Mouse (Mus musculus) forebrain, embryonic 14.5 days (tissue): ENCODE data around the gene Zbtb40. TPM values are rescaled to one million over a fixed set of nuclear protein-coding genes. Genes with fewer than 3 reads are reported as not detected.

ENCODE experiments used
- ATAC-seq: fragments of 200-750 bp; cut with Nextera tagmentation; 2 replicates; pipeline ENCODE4 v1.8.0; 2017; ENCODE audit warnings: mild to moderate bottlenecking, moderate library complexity
- DNase-seq: peaks from one replicate; pipeline ENCODE4 v3.0.0-alpha.2; 2015; ENCODE audit warnings: low spot score
- H3K27ac ChIP-seq: fragments of 300-500 bp; sonication (generic); 2 replicates; pipeline ENCODE4 v1.5.1; 2014; ENCODE audit warnings: low read depth, mild to moderate bottlenecking, control low read depth, low read length, moderate library complexity
- H3K27me3 ChIP-seq: fragments of 300-500 bp; sonication (generic); replicated peaks from 2 replicates; pipeline ENCODE4 v1.6.1; 2014; ENCODE audit warnings: low read length, control low read depth, mixed read lengths; ENCODE audit not compliant: control insufficient read depth, insufficient read depth
- H3K36me3 ChIP-seq: fragments of 300-500 bp; sonication (generic); 2 replicates; pipeline ENCODE4 v1.6.1; 2014; ENCODE audit warnings: low read length, control low read depth; ENCODE audit not compliant: control insufficient read depth, insufficient read depth
- H3K4me1 ChIP-seq: fragments of 300-500 bp; sonication (generic); 2 replicates; pipeline ENCODE4 v1.6.1; 2014; ENCODE audit warnings: antibody characterized with exemption, low read length, control low read depth; ENCODE audit not compliant: control insufficient read depth, insufficient read depth
- H3K4me2 ChIP-seq: fragments of 300-500 bp; sonication (generic); 2 replicates; pipeline ENCODE4 v1.6.1; 2014; ENCODE audit warnings: mild to moderate bottlenecking, control low read depth, low read length
- H3K4me3 ChIP-seq: fragments of 300-500 bp; sonication (generic); 2 replicates; pipeline ENCODE4 v1.5.1; 2014; ENCODE audit warnings: low read depth, low read length, control low read depth
- H3K9ac ChIP-seq: fragments of 300-500 bp; sonication (generic); 2 replicates; pipeline ENCODE4 v1.6.1; 2014; ENCODE audit warnings: mild to moderate bottlenecking, low read length, control low read depth, moderate library complexity
- H3K9me3 ChIP-seq: fragments of 300-500 bp; sonication (generic); replicated peaks from 2 replicates; pipeline ENCODE4 v1.6.1; 2016; ENCODE audit warnings: low read length, control low read depth, mixed read lengths; ENCODE audit not compliant: control insufficient read depth
- WGBS: fragments of 180-500 bp; shearing (Covaris S2); extraction: QIAGEN DNeasy Blood & Tissue Kit; methylation state at CpG from one replicate; pipeline ENCODE4 v1.1.7; 2014; 5-methylcytosine and 5-hydroxymethylcytosine counted together
- polyA plus RNA-seq: library from polyadenylated mRNA; unstranded; fragments of >200 nt; fragmentation: Nextera tagmentation; extraction: Ambion mirVana; gene quantifications from 2 replicates; pipeline ENCODE4 v1.2.1, GENCODE M21; 2014

Zbtb40 gene
- polyA plus RNA-seq, 1 experiment from 2014 or later, result 2.8 TPM

- H3K27me3 ChIP-seq, result no peaks in the 10 kb centered on the region
- no peak overlapping the region for H3K4me2 ChIP-seq
- H3K4me3 ChIP-seq, result no peak overlapping the region
- H3K27ac ChIP-seq, result no peak overlapping the region
- WGBS, result 5% methylated on average over 6 of the region's 6 CpGs
- H3K4me1 ChIP-seq, result peaks cover 9% of the 10 kb centered on the region
- H3K36me3 ChIP-seq, result no peaks in the 10 kb centered on the region
- H3K9ac ChIP-seq, result no peak overlapping the region
- 0 out of 2 replicates have a peak, but pooled peaks have one; percentile 5 for ATAC-seq
- no peaks in the 10 kb centered on the region for H3K9me3 ChIP-seq
- peak; percentile 42 for DNase-seq
These were observed 77.7 kb downstream of the Zbtb40 start for GRCm38 (mm10) chr4:136970939-136971338.

DNA sequence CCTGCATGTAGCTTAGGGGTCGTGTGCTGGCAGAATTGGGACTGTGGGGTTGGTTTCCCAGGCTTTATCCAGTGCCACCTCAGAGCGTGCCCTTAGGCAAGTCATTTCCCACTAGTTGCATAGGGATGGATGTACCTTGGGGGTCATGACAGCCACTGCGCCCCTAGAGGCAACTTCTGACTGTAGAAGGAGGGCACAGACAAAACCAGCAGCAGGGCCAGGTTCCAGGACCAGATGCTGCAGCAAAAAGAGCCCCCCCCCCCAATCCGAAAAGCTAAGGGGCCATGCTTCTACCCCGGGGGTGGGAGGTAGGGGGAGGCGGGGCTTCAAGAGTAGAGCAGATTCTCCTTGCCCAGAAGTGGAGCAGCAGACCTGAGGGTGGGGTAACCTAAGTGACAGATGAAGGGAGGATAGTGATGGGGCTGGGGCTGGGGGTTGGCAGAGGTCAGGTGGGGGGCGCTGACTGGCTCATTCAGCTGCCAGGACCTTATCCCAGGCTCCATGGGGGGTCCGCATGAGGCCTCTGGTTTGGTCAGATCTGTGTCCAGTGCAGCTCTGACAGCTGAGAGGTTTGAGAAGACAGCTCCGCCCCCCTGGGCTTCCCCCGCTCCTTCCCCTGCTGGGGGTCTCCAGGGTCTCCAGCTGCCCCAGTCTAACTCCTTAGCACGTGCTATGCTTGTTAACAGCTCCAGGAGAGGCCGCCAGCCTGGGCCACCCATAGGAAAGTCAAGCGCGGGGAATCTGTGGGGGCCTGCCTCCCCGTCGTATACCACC lies 78.9 kb downstream of the Zbtb40 start:
- H3K4me2 ChIP-seq, result no peak overlapping the region
- no peaks in the 10 kb centered on the region for H3K36me3 ChIP-seq
- no peak overlapping the region for H3K9ac ChIP-seq
- H3K27ac ChIP-seq, result no peak overlapping the region
- H3K4me1 ChIP-seq, result peaks cover 16% of the 10 kb centered on the region
- no peak overlapping the region for H3K4me3 ChIP-seq
- ATAC-seq (no peak), DNase-seq (no peak)
- no peaks in the 10 kb centered on the region for H3K9me3 ChIP-seq
- 45% methylated on average over 16 of the region's 16 CpGs for WGBS
- no peaks in the 10 kb centered on the region for H3K27me3 ChIP-seq

DNA sequence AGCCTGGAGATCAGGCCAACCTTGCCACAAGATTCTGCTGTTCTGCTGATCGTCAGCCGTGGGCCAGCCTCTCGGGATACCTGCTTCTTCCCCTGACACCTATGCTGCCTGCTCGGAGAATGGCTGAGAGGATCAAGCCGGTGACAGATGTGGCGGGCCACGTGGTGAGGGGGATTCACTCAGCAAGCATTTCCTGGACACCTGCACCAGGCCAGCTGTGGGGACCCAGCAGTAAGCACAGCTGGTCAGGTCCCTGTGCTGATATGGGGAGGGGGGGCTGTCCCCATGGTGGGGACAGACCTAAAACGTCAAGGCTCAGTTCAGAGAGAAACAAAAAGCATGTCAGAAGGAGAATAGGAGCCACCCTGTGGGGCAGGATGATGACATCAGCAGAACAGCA lies 79.5 kb downstream of the Zbtb40 start:
- H3K9ac ChIP-seq, result no peak overlapping the region
- no peak overlapping the region for H3K27ac ChIP-seq
- no peaks in the 10 kb centered on the region for H3K9me3 ChIP-seq
- no peak overlapping the region for H3K4me2 ChIP-seq
- WGBS, result 72% methylated on average over 8 of the region's 8 CpGs
- no peak overlapping the region for H3K4me3 ChIP-seq
- H3K27me3 ChIP-seq, result no peaks in the 10 kb centered on the region
- ATAC-seq (no peak), DNase-seq (no peak)
- peaks cover 18% of the 10 kb centered on the region for H3K4me1 ChIP-seq
- H3K36me3 ChIP-seq, result no peaks in the 10 kb centered on the region

DNA sequence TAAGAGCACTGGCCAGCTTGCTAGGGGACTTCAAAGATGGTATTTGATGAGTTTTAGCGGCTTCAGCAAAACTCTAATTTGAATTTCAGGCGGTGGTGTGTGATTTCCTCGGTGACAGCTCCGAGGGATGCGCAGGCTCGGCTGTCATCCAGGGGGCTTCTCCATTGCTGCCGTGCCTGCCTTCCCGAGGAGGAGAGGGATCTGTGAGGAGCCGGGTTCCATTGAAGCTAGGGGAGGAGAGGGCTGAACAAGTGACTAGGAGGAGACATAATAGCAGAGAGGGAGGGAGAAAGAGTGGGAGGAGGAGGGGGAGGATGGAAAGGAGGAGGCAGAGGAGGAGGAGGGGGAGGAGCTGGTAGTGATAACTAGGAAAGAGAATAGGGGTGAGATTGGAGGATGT lies 81.1 kb downstream of the Zbtb40 start:
- 21% methylated on average over 9 of the region's 9 CpGs for WGBS
- Histone ChIP-seq H3K9ac (no peak overlapping the region), H3K9me3 (no peaks in the 10 kb centered on the region), H3K4me3 (no peak overlapping the region), H3K36me3 (no peaks in the 10 kb centered on the region), H3K27ac (no peak overlapping the region; the same call in 1 of the 2 replicates), H3K4me1 (peaks cover 18% of the 10 kb centered on the region), H3K27me3 (no peaks in the 10 kb centered on the region), H3K4me2 (0 out of 2 replicates have a peak overlapping the region, but pooled peaks have one; percentile 3)
- ATAC-seq, result peak; percentile 28; the same call in 1 of the 2 replicates
- DNase-seq, result peak; percentile 52

- no peaks in the 10 kb centered on the region for H3K9me3 ChIP-seq
- no peak overlapping the region for H3K27ac ChIP-seq
- no peaks in the 10 kb centered on the region for H3K27me3 ChIP-seq
- H3K36me3 ChIP-seq, result no peaks in the 10 kb centered on the region
- WGBS, result 28% methylated on average over 16 of the region's 16 CpGs
- H3K4me2 ChIP-seq, result no peak overlapping the region
- H3K4me3 ChIP-seq, result no peak overlapping the region
- no peak overlapping the region for H3K9ac ChIP-seq
- ATAC-seq (no peak), DNase-seq (no peak)
- H3K4me1 ChIP-seq, result peaks cover 20% of the 10 kb centered on the region
These were observed 81.9 kb downstream of the Zbtb40 start for GRCm38 (mm10) chr4:136966493-136967390.

DNA sequence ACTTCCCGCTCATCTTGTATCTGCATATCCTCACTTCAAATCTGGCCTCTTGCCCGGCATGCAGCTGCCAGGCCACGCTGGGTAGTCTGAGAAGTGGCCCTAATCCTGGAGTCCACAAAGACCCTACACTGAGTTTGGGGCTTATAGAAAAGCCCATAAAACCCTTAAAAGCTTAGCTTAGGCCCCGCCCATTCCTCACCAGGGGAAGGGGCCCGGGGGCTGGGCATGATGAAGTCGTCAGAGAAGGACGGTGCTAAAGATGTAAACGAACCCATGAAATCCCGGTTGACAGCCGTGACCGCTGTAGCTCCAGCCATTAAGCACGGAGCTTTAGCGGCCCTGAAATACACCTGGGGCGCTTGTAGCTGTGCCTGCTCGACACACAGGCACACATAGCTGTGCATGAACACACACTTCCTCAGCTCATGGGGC lies 83.6 kb downstream of the Zbtb40 start:
- Histone ChIP-seq H3K4me1 (peaks cover 20% of the 10 kb centered on the region), H3K36me3 (no peaks in the 10 kb centered on the region), H3K9ac (no peak overlapping the region), H3K9me3 (no peaks in the 10 kb centered on the region), H3K4me3 (no peak overlapping the region), H3K27me3 (0 out of 2 replicates have a peak, but pooled peaks cover 2% of the 10 kb centered on the region), H3K4me2 (no peak overlapping the region), H3K27ac (no peak overlapping the region)
- DNase-seq, result peak; percentile 46
- 9% methylated on average over 15 of the region's 15 CpGs for WGBS
- ATAC-seq, result no peak

GRCm38 (mm10) chr4:136962447-136962846 lies 86.2 kb downstream of the Zbtb40 start:
- no peak overlapping the region for H3K9ac ChIP-seq
- no peak for DNase-seq
- H3K27ac ChIP-seq, result no peak overlapping the region
- no peaks in the 10 kb centered on the region for H3K9me3 ChIP-seq
- whole genome bisulfite sequencing, result 67% methylated on average over 4 of the region's 4 CpGs
- peaks cover 19% of the 10 kb centered on the region for H3K27me3 ChIP-seq
- H3K4me2 ChIP-seq, result no peak overlapping the region
- H3K36me3 ChIP-seq, result no peaks in the 10 kb centered on the region
- H3K4me3 ChIP-seq, result no peak overlapping the region
- peaks cover 20% of the 10 kb centered on the region for H3K4me1 ChIP-seq
- no peak for ATAC-seq

DNA sequence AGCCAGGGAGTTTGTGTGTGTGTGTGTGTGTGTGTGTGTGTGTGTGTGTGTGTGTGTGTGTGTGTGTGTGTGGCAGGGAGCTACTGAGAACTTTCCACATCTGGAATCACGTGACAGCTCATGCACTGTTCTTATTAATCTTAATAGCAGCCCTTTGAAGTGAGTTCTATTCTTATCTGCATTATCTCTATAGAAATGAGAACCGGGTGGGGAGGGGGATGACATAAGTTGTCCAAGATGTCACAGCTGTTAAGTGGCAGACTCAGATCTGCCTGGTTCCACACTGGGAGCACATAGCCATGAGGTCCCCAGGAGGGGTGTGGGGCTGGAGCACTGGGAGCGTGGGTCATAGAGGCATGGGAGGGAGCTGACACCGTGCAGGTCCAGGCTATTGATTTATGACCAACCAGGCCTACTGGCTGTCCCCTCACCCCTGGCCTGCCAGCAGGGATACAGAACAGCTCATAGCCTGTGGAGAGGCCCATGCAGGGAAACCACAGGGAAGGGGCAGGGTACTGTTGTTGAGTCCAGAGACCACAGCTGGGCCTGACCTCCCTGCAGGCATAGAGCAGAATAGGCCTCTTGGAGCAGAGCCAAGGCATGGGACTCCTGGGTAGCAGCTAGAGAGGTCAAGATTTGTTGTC lies 86.8 kb downstream of the Zbtb40 start:
- ATAC-seq (no peak), DNase-seq (no peak)
- Histone ChIP-seq H3K27ac (no peak overlapping the region), H3K36me3 (no peaks in the 10 kb centered on the region), H3K4me3 (no peak overlapping the region), H3K4me1 (peaks cover 14% of the 10 kb centered on the region), H3K9ac (no peak overlapping the region), H3K4me2 (no peak overlapping the region), H3K9me3 (no peaks in the 10 kb centered on the region), H3K27me3 (peaks cover 26% of the 10 kb centered on the region)
- WGBS, result 66% methylated on average over 4 of the region's 4 CpGs
